Mouse (Mus musculus): ENCODE results near the gene Fadd. TPM values are rescaled to one million over a fixed set of nuclear protein-coding genes. Genes with fewer than 3 reads are reported as not detected.

Gene Fadd
- polyA plus RNA-seq, 1 experiment from 2014 or later: 10.9 TPM

GRCm38 (mm10) chr7:144566921-144567682 is 15.2 kb downstream of the Fadd start:
- WGBS: 65% methylated on average over 3 of the region's 3 CpGs
- no peak; the same call in 1 of the 2 replicates for ATAC-seq (ENCODE audit: insufficient read depth, low FRiP score)
- peak overlapping the region; percentile 34; the same call in 1 of the 2 replicates for H3K27ac ChIP-seq (ENCODE audit: low read length)
- H3K36me3 ChIP-seq (ENCODE audit: control insufficient read depth, insufficient read depth, low read length): no peaks in the 10 kb centered on the region
- H3K9me3 ChIP-seq (replicated peaks; ENCODE audit: control insufficient read depth, low read length): no peaks in the 10 kb centered on the region
- no peaks in the 10 kb centered on the region for H3K27me3 ChIP-seq (ENCODE audit: control insufficient read depth, insufficient read depth, low read length)
- H3K4me2 ChIP-seq (ENCODE audit: low read depth, low read length): no peak overlapping the region
- H3K4me1 ChIP-seq (ENCODE audit: control insufficient read depth, insufficient read depth, low read length): peaks cover 8% of the 10 kb centered on the region
- H3K4me3 ChIP-seq (replicated peaks; ENCODE audit: low read length): no peak overlapping the region
- no peak overlapping the region for H3K9ac ChIP-seq (ENCODE audit: low read length)

GRCm38 (mm10) chr7:144563456-144564155 is 18.7 kb downstream of the Fadd start:
- H3K36me3 ChIP-seq (ENCODE audit: control insufficient read depth, insufficient read depth, low read length): no peaks in the 10 kb centered on the region
- no peak for ATAC-seq (ENCODE audit: insufficient read depth, low FRiP score)
- no peak overlapping the region for H3K9ac ChIP-seq (ENCODE audit: low read length)
- no peak overlapping the region for H3K4me3 ChIP-seq (replicated peaks; ENCODE audit: low read length)
- H3K9me3 ChIP-seq (replicated peaks; ENCODE audit: control insufficient read depth, low read length): no peaks in the 10 kb centered on the region
- no peaks in the 10 kb centered on the region for H3K4me1 ChIP-seq (ENCODE audit: control insufficient read depth, insufficient read depth, low read length)
- H3K4me2 ChIP-seq (ENCODE audit: low read depth, low read length): no peak overlapping the region
- H3K27ac ChIP-seq (ENCODE audit: low read length): no peak overlapping the region; the same call in 1 of the 2 replicates
- 50% methylated on average over 9 of the region's 9 CpGs for WGBS
- no peaks in the 10 kb centered on the region for H3K27me3 ChIP-seq (ENCODE audit: control insufficient read depth, insufficient read depth, low read length)

- no peaks in the 10 kb centered on the region for H3K27me3 ChIP-seq (ENCODE audit: control insufficient read depth, insufficient read depth, low read length)
- WGBS: 24% methylated on average over 3 of the region's 3 CpGs
Measured at GRCm38 (mm10) chr7:144562016-144562415, 20.2 kb downstream of the Fadd start.

GRCm38 (mm10) chr7:144560594-144560993 is 21.7 kb downstream of the Fadd start:
- no peaks in the 10 kb centered on the region for H3K9me3 ChIP-seq (replicated peaks; ENCODE audit: control insufficient read depth, low read length)
- no peak overlapping the region for H3K4me2 ChIP-seq (ENCODE audit: low read depth, low read length)
- WGBS: 87% methylated on average over 4 of the region's 4 CpGs
- ATAC-seq (ENCODE audit: insufficient read depth, low FRiP score): no peak
- H3K4me3 ChIP-seq (replicated peaks; ENCODE audit: low read length): no peak overlapping the region
- H3K36me3 ChIP-seq (ENCODE audit: control insufficient read depth, insufficient read depth, low read length): no peaks in the 10 kb centered on the region
- no peaks in the 10 kb centered on the region for H3K4me1 ChIP-seq (ENCODE audit: control insufficient read depth, insufficient read depth, low read length)
- H3K27me3 ChIP-seq (ENCODE audit: control insufficient read depth, insufficient read depth, low read length): no peaks in the 10 kb centered on the region
- no peak overlapping the region for H3K9ac ChIP-seq (ENCODE audit: low read length)
- H3K27ac ChIP-seq (ENCODE audit: low read length): no peak overlapping the region

More at GRCm38 (mm10) chr7:144562016-144562415, 20.2 kb downstream of the Fadd start:
- Histone ChIP-seq H3K4me3 (replicated peaks; ENCODE audit: low read length) (no peak overlapping the region), H3K4me1 (ENCODE audit: control insufficient read depth, insufficient read depth, low read length) (no peaks in the 10 kb centered on the region), H3K27ac (ENCODE audit: low read length) (no peak overlapping the region), H3K36me3 (ENCODE audit: control insufficient read depth, insufficient read depth, low read length) (no peaks in the 10 kb centered on the region), H3K9me3 (replicated peaks; ENCODE audit: control insufficient read depth, low read length) (no peaks in the 10 kb centered on the region), H3K9ac (ENCODE audit: low read length) (no peak overlapping the region), H3K4me2 (ENCODE audit: low read depth, low read length) (no peak overlapping the region)
- ATAC-seq (ENCODE audit: insufficient read depth, low FRiP score): no peak

GRCm38 (mm10) chr7:144558552-144558951 is 23.7 kb downstream of the Fadd start:
- WGBS: 53% methylated on average over 6 of the region's 6 CpGs
- Histone ChIP-seq H3K9me3 (replicated peaks; ENCODE audit: control insufficient read depth, low read length) (no peaks in the 10 kb centered on the region), H3K36me3 (ENCODE audit: control insufficient read depth, insufficient read depth, low read length) (no peaks in the 10 kb centered on the region), H3K4me3 (replicated peaks; ENCODE audit: low read length) (no peak overlapping the region), H3K27me3 (ENCODE audit: control insufficient read depth, insufficient read depth, low read length) (no peaks in the 10 kb centered on the region), H3K4me2 (ENCODE audit: low read depth, low read length) (no peak overlapping the region), H3K27ac (ENCODE audit: low read length) (no peak overlapping the region), H3K4me1 (ENCODE audit: control insufficient read depth, insufficient read depth, low read length) (no peaks in the 10 kb centered on the region), H3K9ac (ENCODE audit: low read length) (no peak overlapping the region)
- ATAC-seq (ENCODE audit: insufficient read depth, low FRiP score): no peak

GRCm38 (mm10) chr7:144554123-144554472 is 28.2 kb downstream of the Fadd start:
- H3K9me3 ChIP-seq (replicated peaks; ENCODE audit: control insufficient read depth, low read length): no peaks in the 10 kb centered on the region
- no peaks in the 10 kb centered on the region for H3K27me3 ChIP-seq (ENCODE audit: control insufficient read depth, insufficient read depth, low read length)
- peak overlapping the region; percentile 90 for H3K4me3 ChIP-seq (replicated peaks; ENCODE audit: low read length)
- H3K4me2 ChIP-seq (ENCODE audit: low read depth, low read length): peak overlapping the region; percentile 78
- ATAC-seq (ENCODE audit: insufficient read depth, low FRiP score): no peak
- peaks cover 4% of the 10 kb centered on the region; the same call in 1 of the 2 replicates for H3K36me3 ChIP-seq (ENCODE audit: control insufficient read depth, insufficient read depth, low read length)
- 17% methylated on average over 8 of the region's 8 CpGs for WGBS
- peaks cover 15% of the 10 kb centered on the region for H3K4me1 ChIP-seq (ENCODE audit: control insufficient read depth, insufficient read depth, low read length)
- H3K27ac ChIP-seq (ENCODE audit: low read length): peak overlapping the region; percentile 36
- peak overlapping the region; percentile 70 for H3K9ac ChIP-seq (ENCODE audit: low read length)

- Histone ChIP-seq H3K4me3 (replicated peaks; ENCODE audit: low read length) (peak within 1 kb of the TSS; percentile 90), H3K4me1 (ENCODE audit: control insufficient read depth, insufficient read depth, low read length) (peaks cover 15% of the 10 kb centered on the region), H3K27me3 (ENCODE audit: control insufficient read depth, insufficient read depth, low read length) (no peaks in the 10 kb centered on the region), H3K9ac (ENCODE audit: low read length) (peak within 1 kb of the TSS; percentile 97), H3K4me2 (ENCODE audit: low read depth, low read length) (peak within 1 kb of the TSS; percentile 78), H3K9me3 (replicated peaks; ENCODE audit: control insufficient read depth, low read length) (no peaks in the 10 kb centered on the region), H3K36me3 (ENCODE audit: control insufficient read depth, insufficient read depth, low read length) (peaks cover 4% of the 10 kb centered on the region; the same call in 1 of the 2 replicates), H3K27ac (ENCODE audit: low read length) (peak within 1 kb of the TSS; percentile 36)
- 0% methylated on average over 92 of the region's 97 CpGs for WGBS
- peak; percentile 97 for ATAC-seq (ENCODE audit: insufficient read depth, low FRiP score)
Measured at GRCm38 (mm10) chr7:144553237-144554122, 28.8 kb downstream of the Fadd start, which contains the start of gene Ppfia1. Gene Ppfia1 (minus strand): TSS chr7:144553729.

- peaks cover 4% of the 10 kb centered on the region; the same call in 1 of the 2 replicates for H3K36me3 ChIP-seq (ENCODE audit: control insufficient read depth, insufficient read depth, low read length)
- ATAC-seq (ENCODE audit: insufficient read depth, low FRiP score): no peak
- 87% methylated on average over 8 of the region's 8 CpGs for WGBS
- H3K27me3 ChIP-seq (ENCODE audit: control insufficient read depth, insufficient read depth, low read length): no peaks in the 10 kb centered on the region
- H3K27ac ChIP-seq (ENCODE audit: low read length): no peak overlapping the region
- no peaks in the 10 kb centered on the region for H3K9me3 ChIP-seq (replicated peaks; ENCODE audit: control insufficient read depth, low read length)
- H3K4me2 ChIP-seq (ENCODE audit: low read depth, low read length): peak overlapping the region; percentile 73
- peaks cover 15% of the 10 kb centered on the region for H3K4me1 ChIP-seq (ENCODE audit: control insufficient read depth, insufficient read depth, low read length)
- H3K4me3 ChIP-seq (replicated peaks; ENCODE audit: low read length): peak overlapping the region; percentile 90
- H3K9ac ChIP-seq (ENCODE audit: low read length): peak overlapping the region; percentile 97
Measured at GRCm38 (mm10) chr7:144552274-144552673, 30.0 kb downstream of the Fadd start.

All from stomach, embryonic 16.5 days (tissue).